Mouse (Mus musculus) adrenal gland, postnatal 36 days (tissue): ENCODE data around the gene Chst15. TPM values are rescaled to one million over a fixed set of nuclear protein-coding genes. Genes with fewer than 3 reads are reported as not detected.
A peak's percentile ranks its signal among the peaks of the same experiment; 100 is the strongest.

Source experiments
- DNase-seq, 2 experiments: peaks; one replicate each; pipeline ENCODE4 v3.0.0; 2021; ENCODE audit warnings: mixed read lengths in 1 of 2
- total RNA-seq, 2 experiments: library from RNA; stranded (reverse); gene quantifications; 2 replicates each; pipeline ENCODE4 v1.2.3; 2021

The Chst15 gene
- total RNA-seq, 2 experiments from 2014 or later = 38.9 to 58.6 TPM

DNA sequence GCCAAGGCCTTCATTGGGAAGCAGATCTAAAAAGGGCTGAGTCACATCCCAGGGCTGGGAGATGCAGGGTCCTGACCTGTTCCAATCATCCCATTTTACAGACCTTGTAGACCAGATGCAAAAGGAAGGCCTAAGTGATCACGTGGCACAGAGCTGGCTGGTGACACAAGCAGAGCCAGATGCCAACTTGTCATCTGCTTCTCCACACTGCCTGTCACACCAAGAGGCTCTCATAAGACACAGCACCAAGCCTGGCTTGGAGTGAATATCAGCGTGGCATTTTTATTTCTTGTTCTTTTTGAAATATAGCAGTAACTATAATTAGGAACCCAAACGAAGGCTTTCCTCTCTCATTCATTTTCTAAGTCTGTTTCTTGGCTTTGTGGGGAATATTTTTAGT, 52.3 kb downstream of the Chst15 start:
- no peak for DNase-seq

DNA sequence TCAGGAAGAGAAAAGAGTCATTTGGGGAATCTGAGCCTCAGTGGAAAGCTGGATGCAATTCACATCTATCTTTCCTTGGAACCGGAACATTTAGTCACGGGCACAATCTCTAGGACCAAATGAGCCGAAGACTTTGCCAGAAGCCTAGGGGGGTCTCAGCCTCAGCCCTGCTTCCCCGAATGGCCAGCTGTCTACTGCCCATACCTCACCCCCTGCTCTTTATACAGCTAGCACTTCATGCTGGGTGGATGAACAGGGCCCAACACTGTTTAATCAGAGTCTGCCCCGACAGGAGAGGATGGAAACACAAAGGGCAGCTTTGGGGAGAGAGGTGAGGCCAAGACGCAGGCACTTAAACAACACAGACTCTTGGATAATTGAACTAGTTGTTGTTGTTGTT, 53.8 kb downstream of the Chst15 start:
- DNase-seq = no peak

DNA sequence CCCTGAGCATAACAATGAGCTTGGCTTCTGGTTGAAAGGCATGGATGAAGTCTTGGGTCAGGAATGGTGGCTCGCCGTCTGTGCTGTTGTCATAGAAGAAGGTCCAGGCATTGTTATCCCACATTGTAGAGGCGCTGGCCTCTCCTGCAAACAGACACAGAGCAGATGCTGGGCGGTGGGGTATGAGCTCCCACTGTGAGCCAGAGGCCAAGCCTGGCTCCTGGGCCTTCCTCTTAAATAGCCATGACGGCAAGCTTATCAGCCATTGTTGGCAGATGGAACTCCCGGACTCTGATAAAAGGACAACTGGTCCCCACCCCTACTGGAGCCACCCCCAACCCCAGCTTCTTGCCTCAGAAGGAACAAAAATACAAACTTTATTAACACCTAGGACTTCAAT, 54.3 kb downstream of the Chst15 start:
- no peak for DNase-seq

DNA sequence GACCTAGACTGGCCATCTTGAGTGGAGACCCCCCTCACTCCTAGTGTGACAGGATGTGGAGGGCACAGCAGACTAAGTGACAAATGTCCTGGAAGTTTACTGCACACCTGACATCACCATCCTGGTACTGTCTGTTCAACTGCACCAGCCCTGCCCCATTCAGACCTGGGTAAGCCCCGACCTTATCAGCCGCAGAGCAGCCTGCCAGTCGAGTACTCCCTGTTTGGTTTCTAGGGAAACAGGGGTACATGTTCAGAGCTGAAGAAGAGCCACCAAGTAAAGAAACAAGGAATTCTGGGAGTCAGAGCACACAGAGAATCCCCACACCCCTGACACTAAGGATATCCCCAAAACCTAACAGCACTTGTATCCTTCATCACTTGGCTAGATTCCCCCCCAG, 55.1 kb downstream of the Chst15 start:
- DNase-seq = no peak

DNA sequence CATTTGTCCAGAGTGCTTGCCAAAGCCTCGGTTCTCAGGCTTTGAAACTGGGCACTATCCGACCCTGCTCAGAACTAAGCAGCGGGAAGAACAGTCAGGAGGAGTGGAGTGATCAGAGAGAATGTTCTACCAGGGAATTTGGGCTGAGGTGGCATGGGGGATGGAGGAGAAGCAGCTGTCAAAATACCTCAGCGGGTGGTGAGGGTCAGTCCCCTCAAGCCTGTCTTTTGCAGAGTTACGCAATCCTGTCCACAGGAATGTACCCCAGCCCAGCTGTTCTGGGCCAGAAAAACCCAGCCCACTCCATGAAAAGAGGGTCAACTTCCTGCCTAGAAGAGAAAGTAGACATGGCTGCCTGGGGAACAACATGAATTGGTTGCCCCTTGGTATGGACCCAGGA, 56.4 kb downstream of the Chst15 start:
- no peak for DNase-seq

DNA sequence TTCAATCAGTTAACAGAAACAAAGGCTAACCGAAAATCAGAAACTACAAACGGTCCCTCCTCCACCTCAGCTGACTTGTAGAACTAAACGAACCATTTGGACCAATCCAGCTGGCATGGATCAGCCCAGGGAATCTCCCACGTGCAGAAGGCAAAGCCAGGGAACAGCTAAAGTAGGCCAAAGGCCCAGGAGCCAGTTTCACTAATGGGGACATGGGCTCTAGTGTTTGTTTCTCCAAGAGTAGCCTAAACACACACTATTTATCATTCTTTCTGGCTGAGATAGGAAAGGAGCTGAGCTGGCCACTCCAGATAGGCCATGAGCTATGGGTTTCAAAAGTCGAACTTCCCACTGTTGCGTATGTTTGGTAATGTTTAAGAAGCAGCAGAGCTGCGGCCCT, 58.2 kb downstream of the Chst15 start:
- peak in 1 of 2 experiments; percentile 40 for DNase-seq

DNA sequence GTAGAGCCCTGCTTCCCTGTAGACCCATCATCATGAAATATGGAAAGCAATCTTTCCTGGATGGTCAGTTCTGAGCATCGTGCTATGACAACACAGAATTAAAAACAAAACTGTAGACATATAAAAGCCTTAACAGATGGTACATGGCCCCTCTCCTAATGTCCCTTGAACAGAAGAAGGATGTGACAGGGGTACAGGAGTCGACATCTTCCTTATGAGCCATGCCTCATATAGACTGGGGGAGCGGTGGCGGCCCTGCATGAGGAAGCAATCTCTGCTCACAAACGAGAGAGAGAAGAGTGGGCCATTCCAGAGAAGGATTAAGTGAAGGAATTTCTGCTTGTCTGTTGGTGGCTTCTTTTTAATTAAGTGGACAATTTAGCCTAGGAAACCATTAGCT, 58.8 kb downstream of the Chst15 start:
- no peak for DNase-seq

DNA sequence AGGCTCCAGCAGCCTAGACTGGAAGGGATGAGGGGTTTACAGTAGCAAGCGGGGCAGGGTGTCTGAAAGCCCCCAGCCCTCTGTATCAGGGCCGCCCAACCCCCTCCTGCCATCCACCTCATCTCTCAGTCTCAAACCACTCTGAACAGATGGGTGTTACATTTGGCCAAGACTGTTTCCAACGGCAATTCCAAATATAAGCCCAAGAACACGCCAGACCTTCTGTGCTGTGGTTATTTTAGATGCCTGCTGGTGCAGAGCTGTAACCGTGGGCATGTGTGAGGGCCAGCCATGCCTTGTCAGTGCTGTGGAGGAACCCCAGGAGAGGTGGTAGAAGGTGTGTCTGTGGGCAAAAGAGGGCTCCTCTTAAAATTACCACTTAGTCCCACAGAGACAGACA, 63.5 kb downstream of the Chst15 start:
- DNase-seq = no peak

DNA sequence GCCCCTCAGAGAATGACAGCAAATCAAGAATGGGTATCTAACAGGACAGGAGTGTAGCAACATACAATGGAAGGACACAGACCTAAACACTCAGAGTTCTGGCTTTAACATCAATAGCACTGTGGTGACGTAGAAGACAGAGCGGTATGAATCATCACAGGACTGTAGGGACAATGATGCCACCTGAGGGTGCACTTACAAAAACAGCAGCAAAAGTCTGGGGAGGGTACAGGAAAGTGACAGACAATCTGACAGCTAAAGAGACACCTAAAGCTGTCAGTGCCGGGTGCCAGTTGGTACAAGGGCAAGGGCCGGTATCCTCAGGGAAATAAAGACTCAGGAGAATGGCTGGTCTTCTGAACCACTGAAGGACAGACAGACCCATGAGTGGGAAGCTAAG, 64.0 kb downstream of the Chst15 start:
- DNase-seq = no peak

DNA sequence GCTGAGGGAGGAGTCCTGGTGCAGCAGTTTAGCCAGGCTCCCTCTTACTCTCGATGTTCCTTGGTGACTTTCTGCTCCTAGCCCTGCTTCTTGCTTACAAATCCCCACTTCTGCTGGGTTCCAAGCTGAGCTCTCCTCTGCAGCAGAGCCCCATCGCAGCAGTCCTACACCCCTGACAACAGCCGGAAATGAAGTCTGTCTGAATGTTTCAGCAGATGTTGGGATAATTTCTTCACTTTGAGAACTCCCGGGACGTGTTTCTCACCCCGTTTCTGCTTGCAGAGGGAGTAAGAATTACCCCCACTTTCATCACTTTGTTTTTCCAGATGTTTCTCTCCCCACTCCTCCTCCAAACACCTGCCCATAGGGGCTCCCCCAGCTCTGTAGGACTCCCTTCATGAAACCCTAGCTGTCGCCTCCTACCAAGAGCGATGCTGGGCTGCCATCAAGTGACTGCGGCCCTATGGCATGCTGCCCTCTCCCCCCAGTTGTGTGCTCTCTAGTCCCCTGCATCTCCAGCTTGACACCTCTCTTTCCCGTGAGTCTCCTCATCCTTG, 67.4 kb downstream of the Chst15 start:
- no peak for DNase-seq

DNA sequence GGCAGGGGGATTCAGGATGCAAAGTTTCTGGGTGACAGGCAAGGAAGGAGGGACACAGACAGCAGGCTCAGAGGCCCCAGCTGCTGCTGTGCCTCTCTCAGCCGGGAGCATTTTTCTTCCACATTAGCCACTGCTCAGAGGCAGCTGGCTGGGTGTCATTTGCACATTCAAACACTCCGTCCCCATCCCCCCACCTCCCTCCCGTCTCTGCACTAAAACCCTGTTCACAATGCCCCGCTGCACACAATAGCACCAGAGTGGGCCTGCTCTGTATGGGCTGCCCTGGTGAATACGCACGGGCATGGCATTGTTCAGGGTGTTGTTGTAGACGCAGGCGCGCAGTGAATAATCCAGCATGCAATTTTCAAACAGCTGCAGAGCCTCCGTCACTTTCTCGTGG, 69.5 kb downstream of the Chst15 start:
- DNase-seq = no peak

DNA sequence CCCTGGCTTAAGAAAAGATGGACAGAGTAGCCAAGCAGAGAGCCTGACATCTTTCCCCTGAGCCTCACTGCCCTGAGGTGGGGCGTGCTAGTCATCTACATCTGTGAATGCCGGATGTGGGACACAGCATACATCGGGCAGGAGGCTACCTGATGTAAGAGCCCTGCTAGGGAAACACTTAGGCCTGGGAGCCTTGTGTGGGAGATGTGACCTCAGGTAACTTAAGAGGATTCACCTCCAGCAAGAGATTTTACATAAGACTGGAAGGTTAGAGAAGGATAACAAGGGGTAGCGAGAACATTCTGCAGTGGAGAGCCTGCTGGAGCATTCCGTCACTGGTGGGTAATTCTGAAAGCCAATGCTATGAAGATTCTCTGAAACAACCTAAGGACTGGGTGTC, 69.9 kb downstream of the Chst15 start:
- no peak for DNase-seq

DNA sequence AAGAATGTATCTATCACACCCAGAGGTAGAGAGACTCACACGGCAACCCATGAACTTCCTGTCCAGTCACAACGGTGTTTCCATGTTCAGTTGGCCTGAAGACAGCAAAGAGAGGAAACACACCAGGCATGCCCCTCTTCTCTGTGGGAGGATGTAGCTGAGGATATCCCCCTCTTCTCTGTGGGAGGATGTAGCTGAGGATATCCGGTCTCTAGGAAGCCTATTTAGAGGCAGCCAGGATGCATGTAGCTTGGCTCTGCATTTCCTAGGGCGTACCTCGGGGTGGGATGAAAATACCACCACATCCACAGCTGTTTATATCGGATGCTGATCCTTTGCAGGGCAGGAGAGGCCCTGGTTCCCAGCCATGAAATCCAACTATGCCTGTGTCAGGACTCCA, 71.3 kb downstream of the Chst15 start:
- no peak for DNase-seq

DNA sequence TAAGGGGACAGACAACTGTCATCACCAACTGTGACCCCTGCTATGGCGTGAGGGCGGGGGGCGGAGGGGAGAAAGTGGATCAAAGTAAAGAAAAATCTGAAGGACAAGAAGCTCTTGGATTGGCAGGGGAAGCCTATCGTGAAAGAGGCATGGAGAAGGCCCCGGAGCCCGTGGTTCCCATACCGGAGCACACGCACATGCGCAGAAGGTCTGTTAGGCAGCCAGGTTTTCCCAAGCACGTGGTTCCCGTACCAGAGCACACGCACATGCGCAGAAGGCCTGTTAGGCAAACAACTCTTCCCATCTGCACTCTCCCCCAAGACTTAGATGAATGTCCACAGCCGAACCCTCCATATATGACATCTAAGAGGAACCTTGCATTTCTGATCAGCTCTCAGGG, 72.4 kb downstream of the Chst15 start:
- DNase-seq = no peak

DNA sequence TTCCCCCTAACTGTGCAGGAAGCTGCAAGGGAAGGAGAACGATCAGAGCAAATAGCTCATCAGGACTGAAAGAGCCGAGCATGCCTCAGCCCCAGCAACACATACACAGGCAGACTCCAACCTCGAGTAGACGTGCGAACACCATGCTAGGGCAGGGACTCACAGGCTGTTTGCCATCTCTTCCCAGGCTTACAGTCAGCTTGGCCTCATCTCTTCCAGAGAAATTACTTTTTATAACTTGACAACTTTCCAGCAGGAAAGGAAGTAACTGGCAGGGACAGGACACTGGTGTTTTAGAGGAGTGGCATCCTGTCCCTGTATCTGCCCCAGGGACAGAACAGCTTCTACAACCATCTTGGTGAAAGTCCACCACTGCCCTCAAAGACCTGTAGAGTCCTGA, 73.8 kb downstream of the Chst15 start:
- DNase-seq = no peak

DNA sequence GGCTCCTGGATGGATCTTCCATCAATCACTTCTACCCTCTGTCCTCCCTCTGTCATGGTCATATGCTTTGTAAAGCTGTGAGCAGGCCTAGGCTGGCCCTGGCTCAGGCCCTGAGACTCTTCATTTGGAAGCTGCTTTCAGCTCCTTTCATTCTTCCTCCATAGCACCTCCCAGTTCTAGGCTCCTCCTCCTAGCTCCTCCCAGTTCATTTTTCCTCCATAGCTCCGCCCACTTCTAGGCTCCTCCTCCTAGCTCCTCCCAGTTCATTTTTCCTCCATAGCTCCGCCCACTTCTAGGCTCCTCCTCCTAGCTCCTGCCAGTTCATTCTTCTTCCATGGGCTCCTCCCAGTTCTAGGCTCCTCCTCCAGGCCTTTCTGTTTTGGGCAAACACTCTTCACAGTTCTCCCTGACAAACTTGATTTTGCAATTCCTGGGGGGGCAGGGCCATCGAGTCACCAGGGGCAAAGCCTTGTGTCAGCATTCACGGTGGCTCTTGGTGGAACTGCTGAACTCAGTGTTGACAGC, 74.3 kb downstream of the Chst15 start:
- DNase-seq = peak; percentile 35 to 61

DNA sequence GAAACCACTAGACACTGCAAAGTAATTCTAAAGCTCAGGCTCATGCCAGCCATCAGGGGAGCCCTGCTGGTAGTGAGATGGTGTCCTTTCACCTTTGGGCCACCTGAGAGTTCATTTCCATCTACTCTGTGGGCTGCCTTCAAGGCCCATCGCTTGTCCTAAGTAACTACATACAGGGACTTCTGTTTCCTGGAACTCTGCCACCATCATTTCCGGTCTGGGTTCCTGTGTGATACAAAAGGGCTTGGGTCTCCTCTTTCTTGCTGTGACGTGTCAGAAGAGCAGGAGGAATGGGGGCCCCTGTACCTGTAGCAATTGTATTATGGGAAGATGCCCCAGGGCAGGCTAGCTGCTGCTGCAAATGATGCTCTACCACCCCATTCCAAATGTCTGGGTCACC, 78.1 kb downstream of the Chst15 start:
- peak in 1 of 2 experiments; percentile 26 for DNase-seq

DNA sequence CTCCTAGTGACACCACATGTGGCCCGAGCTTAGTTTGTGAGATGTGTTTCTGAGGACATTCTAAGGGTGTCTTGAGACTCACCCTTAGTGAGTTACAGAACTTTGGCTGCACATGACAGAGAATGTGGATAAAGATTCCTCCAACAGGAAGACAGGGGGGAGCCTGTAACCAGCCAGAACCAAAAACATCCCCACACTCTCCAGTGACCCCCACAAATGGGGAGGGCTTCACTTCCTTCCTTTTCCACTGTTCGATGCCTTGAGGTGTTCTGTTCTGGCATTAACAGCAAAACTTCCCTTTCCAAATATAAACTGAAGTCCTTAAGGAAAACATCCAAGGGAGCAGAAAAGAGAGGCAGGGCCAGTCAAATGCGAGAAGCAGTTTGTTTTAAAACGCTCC, 79.8 kb downstream of the Chst15 start:
- DNase-seq = peak in 1 of 2 experiments; percentile 49

DNA sequence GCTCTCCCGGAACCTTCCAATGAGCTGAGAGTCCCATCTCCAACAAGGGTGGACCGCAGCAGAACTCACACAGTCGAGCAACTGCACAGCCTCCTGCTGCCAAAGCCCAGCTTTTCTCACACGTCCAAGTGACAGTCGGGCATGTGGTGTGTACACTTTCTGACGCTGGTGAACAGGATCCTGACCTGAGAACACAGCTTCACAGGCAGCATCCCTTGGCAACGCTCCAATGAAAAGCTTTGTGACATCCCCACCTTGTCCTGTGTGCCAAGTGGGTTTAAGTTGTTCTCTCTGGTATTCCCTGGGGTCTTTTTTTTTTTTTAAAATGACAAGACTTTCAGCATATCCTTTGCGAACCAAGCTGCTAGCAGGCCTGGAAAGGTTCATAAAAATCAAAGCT, 80.2 kb downstream of the Chst15 start:
- DNase-seq = peak in 1 of 2 experiments; percentile 34

DNA sequence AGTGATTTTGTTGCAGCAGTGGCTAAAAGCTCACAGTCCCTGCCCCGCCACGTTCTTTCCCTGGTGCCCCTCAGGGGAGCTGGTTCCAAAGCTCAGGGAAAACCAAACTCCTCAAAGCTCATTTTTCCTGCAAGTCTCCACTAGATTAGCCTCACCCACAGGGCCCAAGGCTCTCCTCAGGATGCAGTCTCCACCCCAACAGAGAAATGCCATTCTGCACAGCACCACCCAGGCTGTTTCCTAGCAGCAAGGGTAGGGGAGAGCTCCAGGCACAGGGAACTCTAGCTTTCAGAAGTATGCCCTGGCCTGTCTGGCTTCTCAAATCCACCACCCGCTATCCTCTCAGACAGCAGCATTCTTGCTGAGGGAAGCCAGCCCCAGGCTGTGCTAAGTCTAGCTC, 82.8 kb downstream of the Chst15 start:
- DNase-seq = no peak

DNA sequence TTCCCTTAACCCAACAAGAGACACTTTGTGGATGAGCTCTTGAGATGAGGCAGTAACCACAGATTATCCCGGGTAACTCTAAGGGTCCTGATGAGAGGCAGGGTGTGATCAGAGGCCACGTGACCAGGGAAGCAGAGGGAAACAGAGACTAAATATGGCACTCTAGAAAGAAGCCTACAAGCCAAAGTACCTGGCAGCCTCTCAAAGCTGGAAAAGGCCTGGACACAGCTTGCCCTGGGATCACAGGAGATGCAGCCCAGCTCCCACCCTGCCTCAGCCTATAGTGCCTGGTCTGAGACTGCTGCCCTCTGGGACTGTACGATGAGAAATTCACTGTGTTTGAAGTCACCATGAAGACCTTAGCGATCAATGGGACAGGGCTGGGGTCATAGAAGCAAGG, 83.3 kb downstream of the Chst15 start:
- no peak for DNase-seq

DNA sequence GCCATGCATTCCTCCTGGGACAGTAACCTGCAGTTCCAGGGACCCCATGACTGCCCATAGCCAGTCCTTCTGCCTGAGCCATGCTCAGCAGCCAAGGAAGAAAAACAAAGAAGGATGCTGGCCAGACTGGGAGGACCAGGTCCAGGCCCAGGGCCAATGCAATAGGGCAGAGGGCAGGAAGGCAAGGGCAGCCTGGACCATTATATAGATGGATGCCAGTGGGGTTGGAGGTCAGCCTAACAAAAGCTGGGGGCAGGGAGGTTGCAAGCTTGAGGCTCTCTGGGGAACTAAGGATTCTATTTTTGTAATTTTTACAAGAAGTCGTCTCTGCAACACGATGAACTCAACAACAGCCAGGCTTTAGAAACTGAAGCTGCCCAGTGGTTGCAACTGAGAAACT, 84.1 kb downstream of the Chst15 start:
- DNase-seq = peak; percentile 57 to 76

DNA sequence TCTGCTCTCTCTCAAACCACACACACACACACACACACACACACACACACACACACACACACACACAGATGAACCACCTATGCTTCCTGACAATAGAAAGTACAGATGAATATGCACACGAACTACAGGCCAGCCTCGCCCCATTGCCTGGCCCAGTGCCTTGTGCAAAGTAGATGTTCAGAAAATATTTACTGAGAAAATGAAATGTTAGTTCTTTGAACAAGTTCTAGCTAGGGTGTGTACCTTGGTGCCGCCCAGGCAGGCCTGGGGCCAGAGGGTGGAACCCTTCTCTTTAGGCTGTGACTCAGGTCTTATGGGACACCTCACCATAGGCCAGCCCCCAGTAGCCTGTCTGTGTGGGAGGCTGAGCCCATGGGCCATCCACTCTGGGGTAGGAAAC, 85.6 kb downstream of the Chst15 start:
- DNase-seq = no peak

DNA sequence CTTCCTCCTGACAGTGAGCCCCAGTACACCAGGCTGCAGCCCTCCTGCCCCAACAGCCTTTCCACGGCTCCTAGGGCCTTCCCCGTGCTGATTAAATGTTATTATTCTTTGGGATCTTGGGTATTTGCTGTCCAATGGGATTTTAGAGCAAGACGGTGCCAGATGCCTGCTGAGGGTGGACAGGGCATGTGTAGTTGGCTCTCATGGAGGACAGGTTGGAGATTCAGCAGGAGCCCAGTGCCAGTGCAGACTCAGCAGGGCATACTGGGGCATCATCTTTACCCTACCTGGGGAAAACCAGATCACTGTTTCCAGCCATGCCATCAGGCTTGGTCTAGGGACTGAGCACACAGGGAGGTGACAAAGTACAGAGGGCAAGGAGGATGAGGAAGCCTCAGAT, 86.1 kb downstream of the Chst15 start:
- DNase-seq = no peak

DNA sequence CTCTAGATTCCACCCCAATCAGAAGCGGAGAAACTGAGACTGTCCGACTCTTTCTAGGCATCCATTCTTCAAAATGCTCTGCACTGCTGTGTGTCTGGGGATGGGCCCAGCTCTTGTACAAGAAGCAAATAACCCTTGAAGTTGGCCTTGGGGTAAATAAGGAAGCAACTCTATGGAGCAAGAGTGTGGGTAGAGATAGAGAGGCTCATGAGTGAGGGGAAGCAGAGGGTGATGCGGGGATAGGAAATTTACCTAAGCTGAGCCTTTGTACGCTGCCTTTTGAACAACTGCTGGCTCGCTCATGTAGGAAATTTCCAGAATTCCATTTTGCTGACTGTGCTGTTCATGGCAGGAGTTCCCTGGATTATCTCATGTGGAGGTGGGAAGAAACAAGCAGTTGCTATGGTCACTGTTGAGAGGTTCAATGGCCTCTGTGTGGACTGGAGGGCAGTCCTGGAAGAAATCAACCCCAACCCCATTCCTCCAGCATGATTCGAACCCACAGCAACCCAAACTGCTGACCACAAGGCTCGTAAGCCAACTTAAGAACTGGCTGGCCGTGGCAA, 89.9 kb downstream of the Chst15 start:
- no peak for DNase-seq
